Mouse (Mus musculus) urinary bladder, postnatal 25 days (tissue): ENCODE results near the gene Spock3.
"Not testable (repeated sequence)": the region's sequence is repeated elsewhere in the genome, so short reads cannot be mapped to it uniquely, and the experiment has no call there.

ENCODE experiments used
- DNase-seq: peaks from one replicate; pipeline ENCODE4 v3.0.0; 2022; ENCODE audit warnings: low spot score

The Spock3 gene

DNA sequence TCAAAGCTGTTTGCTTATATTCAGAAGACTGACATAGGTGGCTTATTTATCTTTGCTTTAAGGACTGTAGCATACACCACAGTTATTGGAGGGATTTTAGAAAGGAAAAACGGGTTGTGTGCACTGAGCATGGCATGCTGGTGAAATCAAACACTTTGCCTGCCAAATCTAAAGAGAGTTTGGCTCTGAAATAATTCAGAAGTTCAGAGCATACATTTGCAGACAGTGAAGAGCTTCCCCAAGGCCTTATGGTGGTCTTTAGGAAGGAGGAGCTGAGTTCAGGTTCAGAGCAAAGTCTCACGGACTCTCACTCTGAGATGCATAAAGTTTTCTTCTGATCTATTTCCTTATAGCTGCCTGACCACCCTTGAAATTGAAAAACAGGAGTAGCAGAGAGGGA, at the start of gene Spock3:
TSS of gene Spock3 (plus strand) at position 301 of the 400 bp plus-strand sequence.
- DNase-seq, result no peak

DNA sequence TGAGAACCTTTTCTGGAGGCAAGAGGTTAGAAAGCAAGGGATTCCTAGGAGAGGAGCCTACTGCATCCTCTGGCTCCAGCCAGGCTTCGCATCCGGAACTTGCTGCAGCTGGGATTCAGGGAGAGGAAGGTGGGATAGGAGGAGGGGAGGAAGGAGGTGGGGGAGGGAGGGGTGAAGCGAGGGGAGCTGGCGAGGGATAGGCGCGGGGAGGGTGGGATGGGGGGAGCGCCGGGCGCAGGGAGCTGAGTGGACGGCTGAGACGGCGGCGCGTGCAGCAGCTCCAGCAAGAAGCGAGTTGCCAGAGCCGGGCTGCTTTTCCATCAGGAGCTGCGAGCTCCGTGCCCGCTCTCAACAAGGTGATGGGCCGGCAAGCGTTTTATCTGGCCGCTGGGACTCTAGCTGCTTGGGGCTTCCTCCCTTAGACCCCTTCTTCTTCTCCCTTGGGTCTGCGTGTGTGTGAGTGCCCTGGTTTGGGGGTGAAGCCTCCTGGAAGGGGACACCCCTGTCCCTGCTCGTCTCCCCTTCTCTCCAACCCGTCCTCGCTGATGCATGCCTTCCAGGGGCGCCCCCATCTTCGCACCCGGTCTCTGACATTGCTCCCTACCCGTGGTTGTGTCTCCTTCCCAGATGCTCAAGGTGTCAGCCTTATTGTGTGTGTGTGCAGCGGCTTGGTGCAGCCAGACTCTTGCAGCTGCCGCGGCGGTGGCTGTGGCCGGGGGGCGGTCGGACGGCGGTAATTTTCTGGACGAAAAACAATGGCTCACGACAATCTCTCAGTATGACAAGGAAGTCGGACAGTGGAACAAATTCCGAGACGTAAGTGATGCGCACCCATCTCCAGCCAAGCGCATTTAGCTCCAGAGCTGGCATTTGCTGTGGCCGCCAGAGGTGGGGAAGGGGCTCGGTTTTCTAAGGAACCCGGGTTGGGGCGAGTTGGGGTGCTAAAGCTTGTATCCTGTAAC, 645 bp downstream of the Spock3 start:
- DNase-seq, result no peak

DNA sequence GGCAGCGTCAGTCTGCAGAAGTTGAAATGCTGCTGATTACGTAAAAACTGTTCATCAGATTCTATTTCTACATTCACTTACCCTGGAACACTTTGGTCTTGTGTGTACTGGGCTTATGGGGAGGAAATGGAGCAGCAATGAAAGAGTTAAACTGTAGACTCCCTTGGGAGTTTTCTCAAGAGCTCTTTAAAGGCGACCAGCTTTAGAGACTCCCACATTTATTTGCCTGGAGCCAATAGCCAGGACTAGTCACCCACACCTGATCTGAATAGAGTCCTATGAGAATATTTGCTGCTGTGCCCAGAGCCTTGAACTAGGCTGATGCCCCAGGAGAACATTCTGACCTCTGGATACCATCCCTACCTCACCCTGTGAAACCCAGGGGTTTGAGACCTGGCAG, 1.7 kb downstream of the Spock3 start:
- DNase-seq, result no peak

DNA sequence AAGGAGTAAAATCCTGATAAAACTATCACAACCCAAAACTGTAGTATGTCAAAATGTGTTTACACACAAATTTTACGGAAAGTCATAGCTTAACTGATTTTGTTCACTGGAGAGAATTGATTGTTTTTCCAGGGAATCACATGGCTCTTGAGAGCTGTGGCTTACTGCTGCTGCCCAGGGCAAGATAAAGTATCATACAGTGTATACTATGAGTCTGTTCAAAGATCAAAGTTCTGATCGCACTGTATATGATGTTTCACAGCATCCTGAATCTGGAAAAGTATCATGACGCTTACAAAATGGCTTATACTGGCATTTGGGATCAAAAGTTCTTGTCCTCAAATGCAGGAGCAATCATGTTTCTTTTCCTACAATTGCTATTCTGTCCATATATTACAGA, 11.8 kb downstream of the Spock3 start:
- DNase-seq, result no peak

DNA sequence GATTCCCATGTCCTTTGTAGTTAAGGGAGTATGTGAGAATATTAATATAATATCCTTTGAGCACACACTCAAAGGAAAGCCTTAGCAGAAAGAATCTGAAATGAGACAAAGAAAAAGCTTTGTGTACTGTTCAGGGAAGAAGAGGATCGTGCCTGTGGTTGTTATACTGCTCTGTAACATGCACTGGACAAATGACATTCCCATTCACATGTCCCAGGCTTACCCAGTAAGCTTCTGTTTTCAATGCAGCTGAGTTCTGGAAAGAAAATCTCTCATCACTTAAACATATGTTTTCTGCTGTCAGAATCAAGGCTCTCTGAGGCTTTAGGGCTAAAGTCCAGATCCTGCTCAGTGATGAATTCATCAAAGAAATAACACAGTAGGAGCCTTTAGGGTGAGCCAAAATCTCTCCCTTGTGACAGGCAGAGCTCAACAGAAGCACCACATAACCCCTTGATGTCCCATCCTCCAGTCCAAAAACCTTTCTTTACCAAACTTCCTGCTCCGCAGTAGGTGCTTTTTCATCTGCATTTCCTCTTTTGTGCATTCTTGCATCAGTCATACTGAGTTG, 19.1 kb downstream of the Spock3 start:
- DNase-seq, result no peak

DNA sequence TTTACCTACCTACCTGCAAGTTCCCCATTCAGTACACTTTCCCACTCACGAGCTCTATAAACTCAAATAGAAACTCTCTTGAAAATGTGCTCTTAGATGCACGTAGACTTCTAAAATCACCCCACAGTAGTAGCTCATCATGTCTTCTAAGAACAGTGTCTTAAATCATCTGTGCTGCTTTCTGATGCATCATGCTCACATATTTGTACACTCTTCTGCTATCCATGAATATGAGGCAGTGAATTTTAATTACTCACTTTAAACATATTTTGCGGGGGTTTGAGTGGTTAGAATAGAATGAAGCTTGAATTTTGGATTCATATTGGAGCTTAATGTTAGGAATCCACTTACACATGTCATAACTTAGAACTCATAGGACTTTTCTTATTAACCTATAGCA, 138.2 kb downstream of the Spock3 start:
- no peak for DNase-seq

DNA sequence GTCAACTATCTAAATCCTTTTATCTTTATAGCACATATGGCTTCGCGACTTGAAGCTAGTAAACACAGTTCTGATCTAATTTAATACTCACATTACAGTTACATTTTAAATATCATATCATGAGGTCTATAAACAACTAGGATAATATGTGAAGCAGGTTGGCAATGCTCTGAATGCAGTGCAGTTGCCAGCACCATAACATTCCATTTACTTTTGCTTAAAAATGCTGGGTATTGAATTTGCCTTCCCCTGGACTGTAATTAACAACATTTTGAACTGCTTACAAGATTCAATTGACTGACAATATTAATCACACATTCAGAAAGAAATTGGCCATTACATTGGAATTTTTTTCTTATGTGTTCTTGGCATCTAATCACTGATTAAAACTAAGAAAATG, 147.4 kb downstream of the Spock3 start:
- DNase-seq, result no peak

DNA sequence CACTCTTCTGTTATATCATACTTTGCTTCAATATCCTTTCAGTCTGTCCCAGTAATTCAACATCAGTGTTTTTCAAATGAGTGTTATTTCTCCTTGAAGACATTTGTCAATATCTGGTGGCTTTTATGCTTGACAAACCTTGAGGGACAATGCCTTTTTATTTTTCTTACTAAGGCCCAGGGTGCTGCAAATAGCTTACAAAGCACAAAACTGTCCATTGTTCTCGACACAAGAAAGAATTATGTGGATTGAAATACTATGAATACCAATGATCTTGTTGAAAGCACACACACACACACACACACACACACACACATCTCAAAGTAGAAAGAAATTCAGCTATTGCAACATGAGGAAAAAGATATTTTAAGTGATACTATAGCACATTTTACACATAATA, 159.0 kb downstream of the Spock3 start:
- DNase-seq, result no peak

DNA sequence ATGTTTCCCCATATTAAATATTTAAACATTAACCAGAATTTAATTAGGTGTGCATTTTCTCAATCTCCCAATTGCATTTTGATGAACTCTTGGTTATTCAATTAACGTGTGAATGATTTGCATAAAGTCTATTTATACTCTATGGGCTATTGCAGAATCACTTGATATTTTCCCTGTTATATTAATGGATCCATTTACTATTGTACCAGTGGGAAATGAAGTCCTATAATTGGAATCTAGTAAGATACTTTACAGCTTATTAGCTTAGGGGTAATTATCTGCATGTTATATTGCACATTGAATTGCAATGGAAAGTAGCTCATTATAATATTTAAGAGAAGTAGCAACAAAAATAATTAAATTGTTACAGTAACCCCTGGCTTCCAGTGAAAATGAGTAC, 162.1 kb downstream of the Spock3 start:
- no peak for DNase-seq

DNA sequence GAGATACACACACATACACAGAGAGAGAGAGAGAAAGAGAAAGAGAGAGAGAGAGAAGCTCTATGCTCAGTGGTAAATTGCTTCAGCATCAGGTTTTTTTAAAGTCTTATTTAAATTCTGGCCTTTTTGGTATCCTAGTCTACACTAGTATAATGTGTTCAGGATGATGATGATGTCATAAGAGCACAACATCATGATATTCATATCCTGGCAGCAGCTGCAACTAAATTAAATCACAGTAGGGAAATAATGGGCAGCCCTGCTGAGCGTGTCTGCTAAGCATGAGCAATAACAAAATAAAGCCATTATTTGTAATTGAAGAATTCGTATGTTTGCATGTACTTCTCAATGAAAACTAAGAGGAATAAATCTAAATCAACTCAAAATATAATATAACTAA, 169.7 kb downstream of the Spock3 start:
- DNase-seq, result no peak

DNA sequence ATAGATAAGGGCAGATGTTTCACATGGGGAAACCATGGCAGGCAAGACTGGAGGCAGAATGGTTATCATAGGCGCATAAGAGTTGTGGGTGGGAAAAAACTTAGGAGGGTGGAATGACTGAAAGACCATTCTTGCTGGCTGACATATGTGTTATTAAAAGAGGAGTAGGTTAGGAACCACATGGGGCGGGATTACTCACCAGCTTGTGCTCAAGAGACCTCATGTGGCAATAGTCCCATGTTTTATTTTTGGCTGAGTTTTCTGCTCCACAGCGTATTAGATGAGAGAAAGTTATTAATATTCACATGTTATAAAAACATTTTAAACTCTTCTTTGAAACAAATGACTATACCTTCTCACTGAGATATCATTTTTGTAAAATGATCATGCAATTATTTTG, 184.6 kb downstream of the Spock3 start:
- DNase-seq, result no peak

DNA sequence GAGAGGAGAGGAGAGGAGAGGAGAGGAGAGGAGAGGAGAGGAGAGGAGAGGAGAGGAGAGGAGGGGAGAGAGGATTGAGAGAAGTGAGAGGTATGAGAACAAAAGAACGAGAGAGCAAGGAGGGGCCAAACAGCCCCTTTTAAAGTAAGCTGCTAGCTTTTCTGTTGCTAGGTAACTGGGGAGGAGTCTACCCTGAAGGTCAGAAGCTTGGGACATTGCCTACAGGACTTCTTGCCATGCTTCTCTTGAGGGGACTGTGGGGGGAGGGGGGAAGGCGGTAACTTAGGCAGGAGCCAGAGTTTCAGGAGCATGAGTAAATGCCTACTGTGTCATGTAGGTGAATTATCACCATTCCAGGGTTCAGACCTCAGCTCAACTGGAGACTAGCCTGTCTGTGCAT, 213.1 kb downstream of the Spock3 start:
- DNase-seq, result not testable (repeated sequence)

DNA sequence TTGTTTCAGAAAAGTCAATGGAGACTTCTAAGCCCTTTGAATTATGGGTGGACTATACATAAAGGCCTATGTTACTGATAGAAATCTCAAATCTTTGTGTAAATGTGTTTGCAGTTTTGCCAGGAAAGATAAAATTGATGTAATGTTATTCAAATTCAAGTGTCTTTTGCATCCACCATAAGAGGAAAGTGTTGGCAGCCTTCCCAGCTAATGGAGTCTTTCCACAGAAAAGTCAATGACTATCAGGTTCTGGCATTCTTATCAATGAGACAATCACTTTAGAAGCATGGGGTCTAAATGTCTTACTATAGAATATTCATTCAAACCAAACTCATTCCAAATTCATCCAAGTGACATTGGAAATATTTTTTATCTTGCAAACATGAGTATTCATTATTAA, 214.5 kb downstream of the Spock3 start:
- DNase-seq, result no peak

DNA sequence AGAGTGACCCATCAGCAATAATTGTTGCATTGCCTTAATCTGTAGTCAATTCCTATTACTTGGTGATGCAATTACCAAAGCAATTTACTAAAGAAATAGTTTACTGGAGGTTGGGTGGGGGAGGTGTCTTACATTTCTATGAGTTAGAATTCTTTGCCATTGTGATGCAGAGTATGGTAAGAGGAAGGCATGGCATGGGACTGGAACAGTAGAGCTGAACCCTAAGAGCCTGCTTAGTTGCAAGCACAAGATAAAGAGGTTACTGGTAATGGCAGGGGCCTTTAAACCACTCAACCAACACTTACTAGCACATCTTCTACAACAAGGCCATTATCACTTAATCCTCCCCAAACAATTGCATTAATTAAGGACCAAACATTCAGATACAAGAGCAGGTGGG, 219.1 kb downstream of the Spock3 start:
- no peak for DNase-seq

DNA sequence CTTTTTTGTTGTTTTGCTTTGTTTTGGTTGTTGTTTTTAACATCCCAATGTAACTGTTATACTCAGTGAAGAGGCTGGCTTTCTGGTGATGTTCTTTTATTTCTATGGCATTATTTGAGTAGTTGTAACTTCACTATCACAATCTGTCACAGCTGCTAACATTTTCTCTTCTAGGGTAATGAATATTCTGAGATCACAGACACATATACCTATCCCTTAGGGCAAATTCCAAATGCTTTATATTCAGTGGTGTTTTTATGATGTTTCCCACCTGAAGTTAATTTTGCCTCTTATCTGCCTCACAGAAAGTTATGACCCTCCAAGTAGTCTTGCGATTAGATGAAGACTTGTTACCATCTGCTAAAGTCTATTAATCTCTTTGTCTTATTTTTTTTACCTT, 230.5 kb downstream of the Spock3 start:
- DNase-seq, result no peak

DNA sequence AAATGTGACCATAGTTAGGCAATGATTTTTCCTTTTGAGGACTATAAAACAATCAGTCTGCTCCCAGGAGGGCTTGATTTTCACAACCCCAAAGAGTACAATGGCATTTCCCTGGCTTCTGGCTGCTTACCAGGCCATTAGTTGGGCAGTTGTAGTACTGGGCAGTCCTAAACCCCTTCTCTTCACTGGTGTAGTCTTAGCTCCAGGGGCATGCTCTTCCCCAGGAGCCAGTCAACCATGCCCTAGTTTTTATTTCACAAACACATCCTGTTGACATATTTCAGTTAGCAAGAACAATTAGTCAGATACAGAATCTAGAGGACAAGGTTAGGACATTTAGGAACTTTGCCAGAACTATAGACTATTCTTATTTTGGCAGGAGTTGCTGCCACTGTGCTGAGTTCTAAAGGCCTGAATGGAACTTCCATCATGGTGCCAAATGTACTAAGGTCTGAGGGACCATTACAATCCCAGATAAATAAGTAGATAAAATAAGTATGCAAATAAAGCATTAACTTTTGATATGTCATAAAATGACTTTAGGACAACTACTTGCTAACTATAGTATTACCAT, 308.1 kb downstream of the Spock3 start:
- DNase-seq, result no peak

DNA sequence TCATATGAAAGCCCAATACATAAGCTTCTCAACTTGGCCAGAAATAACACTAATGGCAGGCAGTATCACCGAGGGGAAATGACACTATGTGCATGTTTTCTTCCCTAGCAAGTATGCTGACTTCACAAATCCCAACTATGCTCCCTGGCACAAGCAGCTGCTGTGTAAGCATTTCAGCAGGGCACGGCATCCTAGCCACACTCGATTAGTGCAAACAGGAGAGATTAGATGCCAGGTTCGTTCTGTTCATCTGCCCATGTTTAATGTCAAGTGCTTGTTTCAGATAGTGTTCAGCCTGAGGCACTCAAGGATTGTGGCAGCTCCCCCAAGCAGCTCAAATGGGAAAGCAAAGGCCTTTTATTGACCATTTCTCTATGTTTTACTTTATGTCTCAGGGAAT, 311.7 kb downstream of the Spock3 start:
- no peak for DNase-seq

DNA sequence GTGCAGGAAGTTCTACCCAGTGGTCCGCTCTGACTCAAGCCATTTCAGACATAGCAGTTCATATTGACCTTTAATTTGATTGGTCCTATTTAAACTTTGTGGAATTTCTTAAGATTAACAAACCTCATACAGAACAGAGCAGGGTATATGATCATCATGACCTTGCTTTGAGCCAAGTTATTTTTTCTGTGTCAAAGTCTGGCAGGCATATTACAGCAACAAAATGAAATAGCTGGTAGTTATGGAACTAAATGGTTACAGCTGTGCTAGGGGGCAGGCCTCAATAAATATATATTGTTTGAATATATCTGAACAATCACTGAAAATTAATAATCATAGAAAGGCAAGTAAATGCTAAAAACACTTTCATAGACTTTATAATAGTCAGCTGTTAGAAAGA, 384.6 kb downstream of the Spock3 start:
- no peak for DNase-seq

DNA sequence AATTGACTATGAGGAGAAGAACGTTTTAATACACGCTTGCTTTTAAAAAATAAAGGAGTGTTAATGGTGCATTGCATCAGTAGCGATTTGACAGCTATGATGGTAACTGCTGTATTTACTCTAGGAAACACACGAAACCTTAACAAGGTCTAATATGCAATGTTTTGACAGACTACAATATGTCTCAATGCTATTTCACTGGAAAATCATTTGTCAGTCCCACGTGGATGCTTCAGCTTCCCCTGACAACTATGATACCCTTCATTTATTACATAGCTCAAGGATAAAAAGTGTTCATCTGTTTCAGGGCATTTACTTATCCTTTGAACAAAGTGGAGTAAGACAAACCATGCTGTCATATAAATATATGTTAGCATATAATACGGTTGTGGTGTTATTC, 417.8 kb downstream of the Spock3 start:
- DNase-seq, result no peak

DNA sequence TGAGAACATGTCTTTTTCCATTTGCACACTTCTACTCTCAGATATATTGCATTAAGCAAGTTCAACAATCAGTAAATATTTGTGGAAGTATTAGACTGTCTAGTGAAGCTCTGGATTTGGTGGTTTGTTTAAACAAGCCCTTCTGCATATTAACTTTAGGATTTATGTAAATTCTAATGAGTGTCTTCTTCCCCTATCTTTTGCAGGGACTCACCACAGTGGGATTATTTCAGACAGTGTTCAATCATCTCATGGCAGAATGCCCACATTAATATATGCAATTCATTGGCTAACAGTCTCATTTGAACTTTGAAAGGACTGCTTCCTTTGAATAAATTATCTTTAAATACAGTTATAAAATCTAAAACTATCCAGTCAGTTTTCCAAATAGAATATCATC, 446.9 kb downstream of the Spock3 start:
- no peak for DNase-seq
